Mouse (Mus musculus): ENCODE measurements around the gene Cd37.
A peak's percentile ranks its signal among the peaks of the same experiment; 100 is the strongest.

The Cd37 gene

DNA sequence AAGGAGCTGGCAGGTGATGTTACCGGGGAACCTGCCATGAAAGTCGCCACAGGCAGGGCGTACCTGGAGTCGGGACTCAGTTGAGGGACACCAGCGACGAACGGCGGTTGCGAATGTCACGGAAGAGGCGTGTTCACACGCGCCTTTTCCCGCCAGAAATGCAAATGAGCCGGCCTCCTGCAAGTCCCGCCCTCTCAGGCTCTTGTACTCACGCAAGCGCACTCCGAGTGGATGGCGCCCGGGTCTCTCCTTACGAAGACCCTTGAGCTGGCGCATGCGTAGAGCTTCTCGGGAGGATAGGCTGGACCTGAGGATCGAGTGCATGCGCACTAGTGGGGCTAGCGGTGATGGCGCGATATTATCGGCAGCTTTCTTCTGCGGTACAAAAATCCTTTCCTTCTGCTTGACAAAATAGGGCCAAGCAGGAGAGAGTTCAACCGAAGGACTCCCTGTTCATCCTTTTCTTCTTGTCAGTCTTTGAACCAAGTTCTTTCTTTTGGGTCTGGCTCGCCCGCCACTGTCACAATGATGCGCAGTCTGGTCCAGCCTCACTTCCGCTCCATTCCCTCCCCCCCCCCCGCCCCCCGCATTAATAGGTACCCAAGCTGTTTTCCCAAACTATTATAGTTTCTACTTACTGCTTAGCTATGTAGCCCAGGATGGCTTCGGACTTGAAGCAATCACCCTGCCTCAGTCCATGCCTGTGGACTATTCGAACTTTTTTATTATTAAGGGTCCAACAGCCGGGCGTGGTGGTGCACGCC is 34.4 kb downstream of the Cd37 start, which contains the start of gene Ccdc155:
TSS of gene Ccdc155 (minus strand) at position 513 of the 764 bp plus-strand sequence.
- peak; percentile 97 for DNase-seq (ENCODE audit: low read depth, low spot score)

DNA sequence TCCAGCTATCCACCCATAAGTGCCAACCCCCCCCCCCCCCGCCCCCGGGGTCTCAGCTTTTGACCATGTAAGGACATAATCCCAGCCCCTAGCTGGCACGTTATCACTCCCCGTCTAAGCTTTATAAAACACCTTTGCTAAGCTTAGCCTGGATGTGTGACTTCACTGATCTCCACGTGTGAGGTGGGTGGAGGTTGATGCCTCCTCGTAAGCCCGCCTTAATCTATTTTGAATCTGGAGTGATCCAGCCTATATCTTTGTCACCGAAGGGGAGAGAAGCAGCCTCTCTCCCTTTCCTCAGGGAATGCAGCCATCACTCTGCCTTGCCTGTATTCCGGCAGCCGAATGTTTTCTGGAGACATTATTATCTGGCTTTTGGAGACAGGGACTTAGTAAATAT is 36.3 kb downstream of the Cd37 start:
- no peak for DNase-seq (ENCODE audit: low read depth, low spot score)

DNA sequence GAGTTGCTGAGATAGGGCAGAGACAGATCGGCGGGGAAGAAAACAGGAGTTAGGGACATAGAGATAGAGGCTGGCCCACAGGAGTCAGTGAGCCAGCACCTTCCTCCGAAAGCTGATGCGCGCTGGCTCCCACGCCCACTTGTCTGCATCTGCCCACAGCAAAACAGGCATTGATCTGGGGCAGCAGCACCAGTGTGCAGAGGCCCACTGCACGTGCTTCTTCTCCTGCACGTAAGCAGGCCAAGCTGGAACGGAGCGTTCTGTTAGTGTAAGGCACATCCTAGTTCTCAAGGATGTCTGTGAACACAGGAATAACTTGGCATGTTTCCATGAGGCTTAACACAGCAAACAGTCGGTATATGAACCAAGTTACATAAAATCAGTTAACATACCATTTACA is 40.0 kb downstream of the Cd37 start:
- DNase-seq (ENCODE audit: low read depth, low spot score), result no peak

DNA sequence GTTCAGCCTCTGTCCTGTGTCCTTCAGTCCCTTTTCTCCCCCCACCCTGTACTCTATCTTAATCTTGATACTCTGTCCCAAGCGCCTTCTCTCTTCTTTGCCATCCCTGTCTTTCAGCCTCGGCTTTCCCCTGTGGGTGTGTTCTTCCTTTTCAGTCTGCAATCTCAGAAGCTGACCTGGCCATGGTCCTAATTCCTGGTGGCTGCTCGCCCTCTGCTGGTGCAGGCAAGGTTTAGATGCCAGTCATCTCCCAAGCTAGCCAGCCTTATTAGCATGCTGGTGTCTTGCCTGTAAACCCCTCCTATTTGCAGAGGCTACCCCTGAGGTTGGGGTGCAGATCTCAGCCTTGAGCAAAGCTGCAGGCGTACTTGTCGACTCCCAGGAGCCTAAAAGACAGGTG is 40.5 kb downstream of the Cd37 start:
- no peak for DNase-seq (ENCODE audit: low read depth, low spot score)

DNA sequence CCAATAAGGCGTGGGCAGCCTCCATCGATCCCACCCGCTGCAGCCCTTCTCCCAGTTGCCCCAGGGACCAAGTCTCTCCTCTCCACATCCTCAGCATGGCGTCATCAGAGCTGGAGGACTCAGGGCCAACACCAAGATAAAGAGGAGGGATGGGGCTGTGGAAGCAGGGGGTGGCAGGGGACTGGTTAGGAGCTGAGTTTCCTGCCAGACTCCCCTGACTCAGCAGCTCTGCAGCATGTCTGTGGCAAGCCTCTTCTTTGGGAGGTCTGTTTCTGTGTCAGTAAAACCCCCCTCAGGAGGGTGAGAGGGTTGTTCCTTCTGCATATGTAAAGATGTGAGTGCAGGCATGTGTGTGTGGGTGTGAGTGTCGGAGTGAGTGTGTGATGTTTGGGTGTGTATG is 41.9 kb downstream of the Cd37 start:
- DNase-seq (ENCODE audit: low read depth, low spot score), result no peak

DNA sequence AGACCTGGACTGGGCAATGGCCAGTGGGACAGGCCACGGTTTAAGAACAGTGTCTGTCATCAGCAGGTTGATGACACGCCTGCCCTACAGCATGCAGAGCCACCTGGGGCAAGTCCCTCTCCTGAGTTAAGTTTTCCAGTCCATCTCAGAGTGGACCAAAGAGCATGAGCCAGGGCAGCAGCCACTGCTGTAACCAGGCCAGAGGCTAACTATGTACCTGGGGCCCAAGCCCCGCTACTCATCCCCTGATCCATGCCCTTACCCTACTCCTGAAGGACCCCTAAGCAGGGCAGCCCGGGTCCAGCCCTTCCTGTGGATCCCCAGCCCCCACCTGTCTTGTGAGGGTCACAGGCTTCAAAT is 42.8 kb downstream of the Cd37 start:
- DNase-seq (ENCODE audit: low read depth, low spot score), result no peak

DNA sequence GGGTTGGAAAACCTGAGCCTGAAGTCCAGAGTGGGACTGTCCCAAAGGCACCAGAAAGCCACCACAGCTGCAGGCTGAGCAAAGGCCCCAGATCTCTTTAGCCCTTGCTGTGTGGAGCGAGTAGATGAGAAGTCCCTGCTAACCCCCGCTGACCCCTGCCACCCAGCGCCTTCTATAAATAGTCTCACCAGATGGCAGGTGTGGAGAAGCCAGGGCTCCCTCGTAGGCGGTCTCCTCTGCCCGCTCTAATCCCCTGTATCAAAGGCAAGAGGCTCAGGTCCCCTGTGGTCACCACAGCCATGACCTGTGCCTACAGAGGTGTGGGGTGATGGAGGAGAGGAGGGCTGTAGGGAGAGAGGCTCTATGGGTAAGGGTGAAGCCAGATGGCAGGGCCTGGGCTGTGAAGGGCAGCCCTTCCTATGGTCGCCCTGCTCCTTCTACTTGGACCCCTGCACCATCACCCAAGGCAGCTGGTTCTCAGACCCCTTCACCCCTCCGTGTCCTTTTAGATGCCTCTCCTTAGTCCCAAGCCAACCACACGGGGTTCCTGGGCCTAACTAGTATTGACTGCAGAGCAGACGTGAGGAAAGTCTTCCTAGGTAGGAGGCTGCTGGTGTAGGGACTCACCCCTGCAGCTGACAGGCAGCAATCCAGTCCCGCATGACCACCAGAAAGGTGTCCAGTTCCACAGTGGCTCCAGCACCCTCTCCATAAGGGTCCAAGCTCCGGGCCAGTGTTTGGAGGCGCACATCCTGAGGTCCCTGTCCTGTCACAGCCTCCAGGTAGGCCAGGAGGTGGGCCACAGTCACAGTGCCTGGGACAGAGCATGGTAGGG is 43.4 kb downstream of the Cd37 start:
- no peak for DNase-seq (ENCODE audit: low read depth, low spot score)

DNA sequence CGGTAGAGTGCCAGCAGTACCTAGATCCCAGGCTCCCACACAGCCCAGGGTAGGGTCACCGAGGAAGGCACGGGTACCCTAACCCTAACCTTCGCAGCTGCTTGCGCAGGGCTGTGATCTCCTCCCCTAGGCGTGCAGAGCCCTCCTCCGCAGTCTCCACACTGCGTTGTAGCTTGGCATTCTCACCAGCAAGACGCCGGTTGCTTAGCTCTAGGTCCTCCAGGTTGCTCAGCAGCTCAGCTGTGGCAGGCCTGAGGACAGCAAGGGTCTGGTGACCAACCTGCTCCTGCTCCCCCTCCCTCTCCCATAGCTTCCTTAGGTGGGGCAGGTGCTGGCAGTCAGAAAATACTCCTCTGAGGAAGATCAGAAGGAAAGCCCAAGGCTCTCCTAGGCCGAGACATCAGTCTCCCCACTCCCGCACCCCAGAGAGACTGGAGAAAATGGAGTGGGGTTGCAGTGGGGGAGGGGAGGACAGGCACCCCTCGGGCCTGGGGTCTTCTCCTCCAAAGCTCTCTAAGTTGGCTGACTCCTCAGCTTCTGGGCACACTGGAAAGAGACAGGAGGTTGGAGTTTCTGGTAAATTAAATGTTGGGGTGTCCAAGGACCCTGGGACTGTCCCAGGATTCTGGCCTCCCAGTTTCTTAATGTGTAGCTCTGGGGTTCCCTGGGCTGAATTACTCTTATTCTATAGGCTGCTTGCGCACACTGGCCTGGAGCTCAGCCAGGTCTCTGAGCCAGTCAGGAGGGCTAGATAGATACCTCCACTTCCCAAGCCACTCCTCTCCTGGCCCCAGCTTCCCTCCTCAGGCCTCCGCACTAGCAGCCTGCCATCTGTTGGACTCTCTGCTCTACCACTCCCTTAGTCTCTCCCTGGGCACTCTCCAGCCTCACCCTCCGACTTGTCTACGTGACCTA is 44.8 kb downstream of the Cd37 start:
- no peak for DNase-seq (ENCODE audit: low read depth, low spot score)

DNA sequence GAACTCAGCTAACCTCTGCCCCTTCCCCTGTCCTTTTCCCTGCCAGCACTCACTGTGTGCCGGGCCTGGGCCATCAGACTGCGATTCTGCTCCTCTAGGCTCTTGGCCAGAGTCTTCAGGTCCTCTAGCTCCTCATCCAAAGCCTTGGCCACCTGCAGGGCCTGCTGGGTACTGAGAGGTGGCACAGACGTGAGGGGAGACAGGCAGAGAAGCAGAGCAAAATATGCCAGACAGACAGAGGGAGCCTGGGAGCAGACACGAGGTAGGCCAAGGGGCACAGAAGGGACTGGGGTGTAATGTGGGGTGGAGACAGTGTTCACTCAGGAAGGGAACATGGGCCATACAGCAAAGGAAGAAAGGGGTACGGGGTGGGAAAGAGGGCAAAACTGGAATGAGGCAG is 45.5 kb downstream of the Cd37 start:
- no peak for DNase-seq (ENCODE audit: low read depth, low spot score)

DNA sequence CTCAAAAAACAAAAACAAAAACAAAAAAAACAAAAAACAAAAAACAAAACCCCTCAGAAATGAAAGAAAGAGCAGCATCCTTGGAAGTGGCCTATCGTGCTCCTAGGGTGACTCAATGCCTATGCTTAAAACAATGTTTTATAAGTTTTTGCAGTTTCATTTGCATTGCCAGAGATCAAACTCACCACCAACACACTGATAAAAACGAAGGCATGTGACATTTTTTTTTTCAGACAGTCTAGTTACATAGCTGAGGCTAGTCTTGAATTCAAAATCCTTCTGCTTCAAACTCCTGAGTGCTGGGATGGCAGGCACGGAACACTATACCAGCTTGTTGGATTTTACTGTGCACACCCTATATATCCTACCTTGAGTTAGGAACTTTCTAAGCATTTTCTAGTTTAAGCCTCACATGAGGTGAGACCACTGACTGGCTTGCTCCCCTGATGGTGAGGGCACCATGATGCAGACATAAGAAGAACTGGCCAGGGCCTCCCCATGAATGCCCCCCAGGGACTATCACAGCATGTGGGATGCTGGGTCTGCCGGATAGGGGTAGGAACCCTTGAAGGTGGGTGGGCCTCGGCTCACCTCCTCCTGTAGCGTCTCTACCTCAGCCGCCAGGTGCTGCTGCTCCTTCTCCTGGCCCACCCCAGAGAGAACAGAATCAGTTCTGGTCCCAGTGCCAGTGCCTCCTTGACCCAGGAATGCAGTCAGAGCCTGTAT is 46.2 kb downstream of the Cd37 start:
- DNase-seq (ENCODE audit: low read depth, low spot score), result no peak

DNA sequence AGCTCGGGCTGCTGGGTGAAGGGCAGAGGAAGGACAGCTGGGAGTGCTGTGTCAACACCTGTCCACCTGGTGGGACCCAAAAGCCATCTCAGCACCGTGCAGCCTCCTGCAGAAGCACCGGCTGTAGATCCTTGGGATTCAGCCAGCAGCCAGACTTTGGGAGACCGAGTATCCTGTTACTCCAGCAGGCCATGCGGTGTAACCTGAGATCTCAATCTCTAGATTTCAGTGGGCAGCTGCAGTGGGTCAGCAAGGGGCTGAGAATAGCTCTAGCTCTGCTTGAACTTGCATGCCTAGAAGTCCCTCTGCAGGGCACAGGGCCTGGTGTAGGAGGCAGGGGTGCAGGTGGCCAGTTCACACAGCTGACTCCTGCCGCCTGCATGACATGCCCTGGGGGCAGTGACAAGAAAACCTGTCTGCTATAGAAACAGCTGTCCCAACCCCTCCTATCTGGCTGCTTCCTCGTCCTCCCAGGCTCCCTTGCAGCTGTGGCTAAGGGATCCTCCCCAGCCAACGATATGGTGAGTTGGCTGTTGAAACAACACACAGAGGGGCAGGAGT is 47.0 kb downstream of the Cd37 start:
- DNase-seq (ENCODE audit: low read depth, low spot score), result no peak

DNA sequence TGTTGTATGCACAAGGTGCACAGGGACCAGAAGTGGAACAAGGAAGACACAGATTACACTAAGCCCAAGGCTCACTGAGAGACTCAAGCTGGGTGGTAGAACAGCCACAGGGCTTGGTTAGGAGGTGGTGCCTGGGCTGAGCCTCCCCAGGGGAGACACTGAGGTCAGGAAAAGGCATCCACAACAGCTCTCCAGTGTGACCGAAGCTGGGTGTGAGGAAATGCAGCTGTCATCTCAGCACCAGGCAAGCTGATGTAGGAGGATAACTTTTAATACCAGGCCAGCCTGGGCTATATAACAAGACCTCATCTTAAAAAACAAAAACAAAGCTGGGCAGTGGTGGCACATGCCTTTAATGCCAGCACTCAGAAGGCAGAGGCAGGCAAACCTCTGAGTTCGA is 47.8 kb downstream of the Cd37 start:
- no peak for DNase-seq (ENCODE audit: low read depth, low spot score)

DNA sequence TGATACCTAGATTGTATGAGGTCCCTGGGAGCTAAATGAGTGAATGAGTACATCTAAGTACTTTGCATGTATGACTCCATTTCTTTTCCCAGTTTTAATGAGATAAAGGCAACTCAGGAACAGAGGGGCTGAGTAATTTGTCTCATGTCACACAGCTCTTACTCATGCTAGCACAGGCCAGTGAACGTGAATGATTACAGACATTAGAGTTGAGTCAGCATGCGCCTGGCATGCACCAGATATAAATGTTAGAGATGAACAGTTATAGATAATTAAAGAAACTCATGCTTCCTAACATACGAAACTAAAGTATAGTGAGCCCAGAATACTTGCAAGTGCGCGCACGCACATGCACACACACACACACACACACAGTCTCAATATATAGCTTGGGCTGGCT is 48.7 kb downstream of the Cd37 start:
- no peak for DNase-seq (ENCODE audit: low read depth, low spot score)

DNA sequence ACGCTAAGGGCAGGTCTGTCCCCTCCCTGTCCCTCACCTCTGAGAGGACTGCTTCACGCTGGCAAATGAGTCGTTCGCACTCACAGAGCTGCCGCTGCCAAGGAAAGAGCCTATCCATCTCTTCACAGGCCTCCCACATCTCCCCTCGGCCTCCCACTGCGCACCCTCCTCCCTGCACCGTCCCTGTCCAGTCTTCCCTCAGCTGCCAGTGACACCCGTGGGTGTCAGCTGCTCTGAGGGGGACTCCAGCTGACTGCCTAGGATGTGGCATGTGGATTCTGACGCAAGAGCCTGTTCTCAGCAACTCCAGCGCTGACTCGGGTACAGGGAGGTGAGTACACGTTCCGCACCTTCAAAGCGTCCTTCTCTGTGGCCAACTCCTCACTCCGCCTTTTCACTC is 49.3 kb downstream of the Cd37 start:
- no peak for DNase-seq (ENCODE audit: low read depth, low spot score)

DNA sequence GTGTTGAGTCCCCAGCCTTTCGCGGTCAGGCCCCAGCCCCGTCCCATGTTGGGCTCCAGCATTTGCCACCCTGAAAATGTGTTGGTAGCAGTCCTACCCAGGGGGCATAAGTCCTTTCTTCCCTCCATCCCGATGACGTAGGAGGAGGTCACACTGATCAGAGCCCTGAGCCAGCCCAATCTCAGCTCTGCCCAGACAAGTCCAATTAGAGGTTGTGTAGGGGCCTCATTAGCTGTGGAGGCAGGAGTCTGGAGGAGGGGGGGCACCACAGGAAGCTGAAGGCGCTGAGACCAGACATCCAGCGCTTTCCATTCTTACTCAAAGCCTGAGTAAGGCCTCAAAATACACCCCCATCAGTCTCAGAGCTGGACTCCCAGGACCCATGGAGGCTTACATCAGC is 53.0 kb downstream of the Cd37 start:
- DNase-seq (ENCODE audit: low read depth, low spot score), result no peak

DNA sequence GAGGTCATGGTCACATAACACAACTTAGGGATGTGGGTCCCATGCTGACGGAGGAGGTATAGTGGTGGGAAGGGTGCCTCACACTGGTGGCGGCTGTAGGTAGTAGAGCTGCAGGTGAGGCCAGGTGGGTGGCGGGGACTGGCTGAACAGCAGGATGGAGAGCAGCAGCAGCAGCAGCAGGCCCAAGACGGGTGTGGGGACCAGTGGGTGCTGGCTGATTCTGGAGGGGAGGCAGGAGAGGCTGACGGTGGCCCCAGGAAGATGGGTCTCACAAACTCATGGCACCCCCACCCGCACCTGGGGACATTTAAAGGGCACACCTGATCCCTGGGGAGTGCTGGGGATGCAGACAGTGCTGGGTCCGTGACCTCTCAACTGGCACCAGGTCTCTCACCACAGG is 55.2 kb downstream of the Cd37 start:
- DNase-seq (ENCODE audit: low read depth, low spot score), result no peak

All from WW6 (cell line).